Mouse (Mus musculus) bone marrow, adult 2 months (tissue): ENCODE measurements around the gene Gm26741.

Experiments used
- CTCF ChIP-seq: fragments of 200-500 bp; IDR thresholded peaks from 2 replicates; pipeline ENCODE4 v1.5.1; 2011; ENCODE audit warnings: low read length, control low read depth; ENCODE audit not compliant: control insufficient read depth, insufficient read depth
- POLR2A ChIP-seq: fragments of 200-500 bp; IDR thresholded peaks from 2 replicates; pipeline ENCODE4 v1.6.1; 2011; ENCODE audit warnings: low read depth, mild to moderate bottlenecking, control low read depth, low read length, borderline replicate concordance; ENCODE audit not compliant: control insufficient read depth

- TF ChIP-seq CTCF: no peak
- TF ChIP-seq POLR2A: no peak
Observed at GRCm38 (mm10) chr10:52405160-52405559, 46.6 kb downstream of the Gm26741 start.
